Mouse (Mus musculus) midbrain, embryonic 11.5 days (tissue): ENCODE results near the gene Pih1d3. TPM values are rescaled to one million over a fixed set of nuclear protein-coding genes. Genes with fewer than 3 reads are reported as not detected.

ENCODE experiments used
- ATAC-seq: fragments of 200-750 bp; cut with Nextera tagmentation; 2 replicates; pipeline ENCODE4 v1.8.0; 2017; ENCODE audit warnings: moderate TSS enrichment, moderate library complexity; ENCODE audit not compliant: low FRiP score
- DNase-seq: peaks from one replicate; pipeline ENCODE4 v3.0.0; 2015; ENCODE audit warnings: low spot score; ENCODE audit errors: missing footprints
- H3K27ac ChIP-seq: fragments of 300-500 bp; sonication (generic); 2 replicates; pipeline ENCODE4 v1.5.1; 2014; ENCODE audit warnings: low read depth, low read length
- H3K27me3 ChIP-seq: fragments of 300-500 bp; sonication (generic); 2 replicates; pipeline ENCODE4 v1.6.1; 2014; ENCODE audit warnings: mild to moderate bottlenecking, low read length, moderate library complexity, mixed read lengths; ENCODE audit not compliant: control insufficient read depth, insufficient read depth
- H3K36me3 ChIP-seq: fragments of 300-500 bp; sonication (generic); 2 replicates; pipeline ENCODE4 v1.6.1; 2014; ENCODE audit warnings: mild to moderate bottlenecking, low read length, moderate library complexity, mixed read lengths; ENCODE audit not compliant: control insufficient read depth, insufficient read depth
- H3K4me1 ChIP-seq: fragments of 300-500 bp; sonication (generic); 2 replicates; pipeline ENCODE4 v1.6.1; 2014; ENCODE audit warnings: low read length; ENCODE audit not compliant: control insufficient read depth, insufficient read depth
- H3K4me2 ChIP-seq: fragments of 300-500 bp; sonication (generic); 2 replicates; pipeline ENCODE4 v1.6.1; 2014; ENCODE audit warnings: mild to moderate bottlenecking, moderate library complexity
- H3K4me3 ChIP-seq: fragments of 300-500 bp; sonication (generic); 2 replicates; pipeline ENCODE4 v1.5.1; 2014; ENCODE audit warnings: low read depth, low read length
- H3K9ac ChIP-seq: fragments of 300-500 bp; sonication (generic); 2 replicates; pipeline ENCODE4 v1.6.1; 2014; ENCODE audit warnings: low read length
- H3K9me3 ChIP-seq: fragments of 300-500 bp; sonication (generic); 2 replicates; pipeline ENCODE4 v1.6.1; 2016; ENCODE audit warnings: low read length; ENCODE audit not compliant: control insufficient read depth
- WGBS: fragments of 180-500 bp; shearing (Covaris S2); extraction: QIAGEN DNeasy Blood & Tissue Kit; methylation state at CpG from one replicate; pipeline ENCODE4 v1.1.7; 2014; 5-methylcytosine and 5-hydroxymethylcytosine counted together
- polyA plus RNA-seq: library from polyadenylated mRNA; unstranded; fragments of >200 nt; fragmentation: Nextera tagmentation; extraction: Ambion mirVana; gene quantifications from 2 replicates; pipeline ENCODE4 v1.2.1, GENCODE M21; 2014

The Pih1d3 gene
- not detected in 2 replicates for polyA plus RNA-seq

GRCm38 (mm10) chr1:31222564-31222963 is at the start of gene Pih1d3, which contains the start of gene 4931428L18Rik:
TSS of gene Pih1d3 (plus strand) at chr1:31222838.
TSS of gene 4931428L18Rik (minus strand) at chr1:31222684.
- no peak for ATAC-seq
- WGBS, result 89% methylated on average over 7 of the region's 7 CpGs
- H3K27me3 ChIP-seq, result no peaks in the 10 kb centered on the region
- no peaks in the 10 kb centered on the region for H3K4me1 ChIP-seq
- H3K36me3 ChIP-seq, result no peaks in the 10 kb centered on the region
- DNase-seq, result no peak
- H3K4me2 ChIP-seq, result no peak within 1 kb of the TSS
- no peak within 1 kb of the TSS for H3K4me3 ChIP-seq
- H3K27ac ChIP-seq, result no peak within 1 kb of the TSS
- H3K9ac ChIP-seq, result no peak within 1 kb of the TSS
- no peaks in the 10 kb centered on the region for H3K9me3 ChIP-seq

GRCm38 (mm10) chr1:31175401-31175800 is 47.2 kb upstream of the Pih1d3 start:
- WGBS, result 77% methylated on average over 3 of the region's 3 CpGs

GRCm38 (mm10) chr1:31176101-31176500 is 46.5 kb upstream of the Pih1d3 start, which contains the start of gene Lgsn:
TSS of gene Lgsn (plus strand) at chr1:31176401.
- 80% methylated on average over 5 of the region's 5 CpGs for WGBS
- Histone ChIP-seq H3K27ac (no peak within 1 kb of the TSS), H3K4me3 (no peak within 1 kb of the TSS), H3K36me3 (no peaks in the 10 kb centered on the region), H3K9ac (no peak within 1 kb of the TSS), H3K27me3 (no peaks in the 10 kb centered on the region), H3K9me3 (no peaks in the 10 kb centered on the region), H3K4me1 (no peaks in the 10 kb centered on the region), H3K4me2 (no peak within 1 kb of the TSS)
- no peak for ATAC-seq
- DNase-seq, result no peak

More at GRCm38 (mm10) chr1:31175401-31175800, 47.2 kb upstream of the Pih1d3 start:
- Histone ChIP-seq H3K4me1 (no peaks in the 10 kb centered on the region), H3K27me3 (no peaks in the 10 kb centered on the region), H3K36me3 (no peaks in the 10 kb centered on the region), H3K9ac (no peak overlapping the region), H3K4me2 (no peak overlapping the region), H3K4me3 (no peak overlapping the region), H3K27ac (no peak overlapping the region), H3K9me3 (no peaks in the 10 kb centered on the region)
- DNase-seq, result no peak
- ATAC-seq, result no peak

- H3K36me3 ChIP-seq, result no peaks in the 10 kb centered on the region
- no peak overlapping the region for H3K4me2 ChIP-seq
- H3K9ac ChIP-seq, result no peak overlapping the region
- WGBS, result 32% methylated on average over 1 of the region's 1 CpGs
- no peaks in the 10 kb centered on the region for H3K27me3 ChIP-seq
- ATAC-seq, result no peak
- no peaks in the 10 kb centered on the region for H3K4me1 ChIP-seq
- no peak for DNase-seq
- no peaks in the 10 kb centered on the region for H3K9me3 ChIP-seq
- H3K27ac ChIP-seq, result no peak overlapping the region
- no peak overlapping the region for H3K4me3 ChIP-seq
Observed at GRCm38 (mm10) chr1:31178264-31178663, 44.4 kb upstream of the Pih1d3 start.

- Histone ChIP-seq H3K27ac (no peak overlapping the region), H3K9ac (no peak overlapping the region), H3K4me1 (no peaks in the 10 kb centered on the region), H3K36me3 (no peaks in the 10 kb centered on the region), H3K27me3 (no peaks in the 10 kb centered on the region), H3K4me3 (no peak overlapping the region), H3K4me2 (no peak overlapping the region), H3K9me3 (no peaks in the 10 kb centered on the region)
- ATAC-seq (no peak), DNase-seq (no peak)
- 85% methylated on average over 10 of the region's 10 CpGs for WGBS
Observed at GRCm38 (mm10) chr1:31190237-31190866, 32.3 kb upstream of the Pih1d3 start.

GRCm38 (mm10) chr1:31195633-31196032 is 27.0 kb upstream of the Pih1d3 start:
- Histone ChIP-seq H3K9ac (no peak overlapping the region), H3K27me3 (no peaks in the 10 kb centered on the region), H3K9me3 (no peaks in the 10 kb centered on the region), H3K27ac (no peak overlapping the region), H3K4me1 (no peaks in the 10 kb centered on the region), H3K36me3 (no peaks in the 10 kb centered on the region), H3K4me3 (no peak overlapping the region), H3K4me2 (no peak overlapping the region)
- 81% methylated on average over 1 of the region's 1 CpGs for WGBS
- ATAC-seq (no peak), DNase-seq (no peak)

- H3K36me3 ChIP-seq, result no peaks in the 10 kb centered on the region
- H3K4me1 ChIP-seq, result no peaks in the 10 kb centered on the region
- H3K9ac ChIP-seq, result no peak overlapping the region
- H3K4me2 ChIP-seq, result no peak overlapping the region
- no peaks in the 10 kb centered on the region for H3K27me3 ChIP-seq
- no peaks in the 10 kb centered on the region for H3K9me3 ChIP-seq
- H3K27ac ChIP-seq, result no peak overlapping the region
- 92% methylated on average over 3 of the region's 3 CpGs for WGBS
- no peak overlapping the region for H3K4me3 ChIP-seq
- DNase-seq, result no peak
- ATAC-seq, result no peak
Observed at GRCm38 (mm10) chr1:31196959-31197358, 25.7 kb upstream of the Pih1d3 start.

- Histone ChIP-seq H3K9ac (no peak overlapping the region), H3K27ac (no peak overlapping the region), H3K36me3 (no peaks in the 10 kb centered on the region), H3K4me1 (no peaks in the 10 kb centered on the region), H3K27me3 (no peaks in the 10 kb centered on the region), H3K4me3 (no peak overlapping the region), H3K4me2 (no peak overlapping the region), H3K9me3 (no peaks in the 10 kb centered on the region)
- WGBS, result 90% methylated on average over 10 of the region's 10 CpGs
- DNase-seq (no peak), ATAC-seq (no peak)
Observed at GRCm38 (mm10) chr1:31203771-31204170, 18.9 kb upstream of the Pih1d3 start.

GRCm38 (mm10) chr1:31205346-31205745 is 17.3 kb upstream of the Pih1d3 start:
- Histone ChIP-seq H3K9me3 (no peaks in the 10 kb centered on the region), H3K36me3 (no peaks in the 10 kb centered on the region), H3K4me1 (no peaks in the 10 kb centered on the region), H3K27me3 (no peaks in the 10 kb centered on the region), H3K4me3 (no peak overlapping the region), H3K4me2 (no peak overlapping the region), H3K27ac (no peak overlapping the region), H3K9ac (no peak overlapping the region)
- WGBS, result 84% methylated on average over 7 of the region's 7 CpGs
- DNase-seq (no peak), ATAC-seq (no peak)
